Mouse (Mus musculus): ENCODE measurements at regions not wholly inside any gene's neighbourhood (a gene's known extent, or its start where the extent isn't known, plus 50 kb on each side); places are given as distances from the start of the nearest gene placed in this dataset.
"Not testable (repeated sequence)": the region's sequence is repeated elsewhere in the genome, so short reads cannot be mapped to it uniquely, and the experiment has no call there.

DNA sequence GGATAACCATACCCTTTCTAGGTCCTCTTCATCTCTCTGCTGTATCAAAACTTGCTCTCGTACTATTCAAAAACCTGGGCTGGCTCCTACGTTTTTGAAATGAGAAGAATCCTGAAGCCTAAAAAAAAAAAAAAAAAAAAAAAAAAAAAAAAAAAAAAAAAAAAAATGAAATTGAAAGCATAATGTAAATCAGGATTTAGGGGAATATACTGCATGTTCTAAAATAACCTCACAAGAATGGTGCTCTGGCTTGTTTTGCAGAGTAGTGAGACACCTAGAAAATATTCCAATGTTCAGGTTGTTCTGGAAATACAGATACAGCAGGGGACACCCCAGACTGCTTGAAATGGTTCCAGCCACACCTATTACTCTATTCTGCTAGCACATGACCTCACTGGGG lies 442.0 kb downstream of the Lmo7 start:
- Histone ChIP-seq H3K27me3 (ENCODE audit: control insufficient read depth, insufficient read depth, insufficient read length) (no peaks in the 10 kb centered on the region), H3ac (ENCODE audit: control insufficient read depth, insufficient read length) (no peak overlapping the region), H3K4me2 (ENCODE audit: low read depth) (no peak overlapping the region), H3K36me3 (ENCODE audit: control insufficient read depth, insufficient read depth) (no peaks in the 10 kb centered on the region), H3K4me3 (no peak overlapping the region), H3K79me2 (ENCODE audit: control insufficient read depth, insufficient read depth) (no peaks in the 10 kb centered on the region)
- TF ChIP-seq POLR2AphosphoS2 (IDR thresholded peaks at IDR 0.05; ENCODE audit: insufficient read length, low read depth) (no peak), CEBPB (IDR thresholded peaks at IDR 0.05; ENCODE audit: insufficient read depth, poor library complexity, severe bottlenecking) (no peak)

- no peaks in the 10 kb centered on the region for H3K27me3 ChIP-seq (ENCODE audit: control insufficient read depth, insufficient read depth, insufficient read length)
- H3K4me3 ChIP-seq = no peak overlapping the region
- no peaks in the 10 kb centered on the region for H3K36me3 ChIP-seq (ENCODE audit: control insufficient read depth, insufficient read depth)
- no peak for TF ChIP-seq SRF (IDR thresholded peaks at IDR 0.05; ENCODE audit: control insufficient read depth, insufficient read length, low read depth)
- TF ChIP-seq MYOD1 (IDR thresholded peaks at IDR 0.05; ENCODE audit: control insufficient read depth in 1 of 3, insufficient read length in 2 of 3, low read depth in 2 of 3) = no peak
- TF ChIP-seq MYOG (IDR thresholded peaks at IDR 0.05; ENCODE audit: control insufficient read depth in 1 of 3, insufficient read depth in 1 of 3, insufficient read length in 2 of 3, low read depth in 2 of 3) = no peak
- no peak for TF ChIP-seq MAX (IDR thresholded peaks at IDR 0.05; ENCODE audit: low read depth)
- no peak for TF ChIP-seq POLR2AphosphoS2 (IDR thresholded peaks at IDR 0.05; ENCODE audit: insufficient read length, low read depth)
- no peak for TF ChIP-seq REST (IDR thresholded peaks at IDR 0.05; ENCODE audit: insufficient read depth, insufficient read length)
- TF ChIP-seq POLR2A (IDR thresholded peaks at IDR 0.05; ENCODE audit: insufficient read length, low read depth) = no peak
- no peak for TF ChIP-seq TCF12 (IDR thresholded peaks at IDR 0.05; ENCODE audit: insufficient read depth, poor library complexity, severe bottlenecking)
- no peak for TF ChIP-seq TCF3 (IDR thresholded peaks at IDR 0.05; ENCODE audit: insufficient read length, low read depth)
- no peak for TF ChIP-seq USF1 (IDR thresholded peaks at IDR 0.05; ENCODE audit: low read depth)
- TF ChIP-seq E2F4 (IDR thresholded peaks at IDR 0.05; ENCODE audit: insufficient read depth) = no peak
- no peak for TF ChIP-seq CEBPB (IDR thresholded peaks at IDR 0.05; ENCODE audit: insufficient read depth, poor library complexity, severe bottlenecking)
- H3K79me2 ChIP-seq (ENCODE audit: control insufficient read depth, insufficient read depth) = no peaks in the 10 kb centered on the region
- H3K4me2 ChIP-seq (ENCODE audit: low read depth) = no peak overlapping the region
- no peak overlapping the region for H3ac ChIP-seq (ENCODE audit: control insufficient read depth, insufficient read length)
These were observed 431.8 kb downstream of the Lmo7 start for GRCm38 (mm10) chr14:102161291-102162284.

- not testable (repeated sequence) for H3K27me3 ChIP-seq (ENCODE audit: control insufficient read depth, insufficient read depth, insufficient read length); H3K79me2 ChIP-seq (ENCODE audit: control insufficient read depth, insufficient read depth); H3K4me3 ChIP-seq; H3K4me2 ChIP-seq (ENCODE audit: low read depth); H3ac ChIP-seq (ENCODE audit: control insufficient read depth, insufficient read length); H3K36me3 ChIP-seq (ENCODE audit: control insufficient read depth, insufficient read depth)
These were observed 420.7 kb downstream of the Lmo7 start for GRCm38 (mm10) chr14:102150410-102150809.

GRCm38 (mm10) chr14:102142720-102143119 lies 413.0 kb downstream of the Lmo7 start:
- Histone ChIP-seq H3K36me3 (ENCODE audit: control insufficient read depth, insufficient read depth) (no peaks in the 10 kb centered on the region), H3K4me3 (no peak overlapping the region), H3K4me2 (ENCODE audit: low read depth) (no peak overlapping the region), H3K79me2 (ENCODE audit: control insufficient read depth, insufficient read depth) (no peaks in the 10 kb centered on the region), H3ac (ENCODE audit: control insufficient read depth, insufficient read length) (no peak overlapping the region), H3K27me3 (ENCODE audit: control insufficient read depth, insufficient read depth, insufficient read length) (no peaks in the 10 kb centered on the region)
- TF ChIP-seq MYOG (IDR thresholded peaks at IDR 0.05; ENCODE audit: control insufficient read depth in 1 of 3, insufficient read depth in 1 of 3, insufficient read length in 2 of 3, low read depth in 2 of 3) (no peak), MYOD1 (IDR thresholded peaks at IDR 0.05; ENCODE audit: control insufficient read depth in 1 of 3, insufficient read length in 2 of 3, low read depth in 2 of 3) (no peak), REST (IDR thresholded peaks at IDR 0.05; ENCODE audit: insufficient read depth, insufficient read length) (no peak), CEBPB (IDR thresholded peaks at IDR 0.05; ENCODE audit: insufficient read depth, poor library complexity, severe bottlenecking) (no peak), USF1 (IDR thresholded peaks at IDR 0.05; ENCODE audit: low read depth) (no peak), MAX (IDR thresholded peaks at IDR 0.05; ENCODE audit: low read depth) (no peak), POLR2AphosphoS2 (IDR thresholded peaks at IDR 0.05; ENCODE audit: insufficient read length, low read depth) (no peak), SRF (IDR thresholded peaks at IDR 0.05; ENCODE audit: control insufficient read depth, insufficient read length, low read depth) (no peak), TCF3 (IDR thresholded peaks at IDR 0.05; ENCODE audit: insufficient read length, low read depth) (no peak), POLR2A (IDR thresholded peaks at IDR 0.05; ENCODE audit: insufficient read length, low read depth) (no peak), E2F4 (IDR thresholded peaks at IDR 0.05; ENCODE audit: insufficient read depth) (no peak), TCF12 (IDR thresholded peaks at IDR 0.05; ENCODE audit: insufficient read depth, poor library complexity, severe bottlenecking) (no peak)

DNA sequence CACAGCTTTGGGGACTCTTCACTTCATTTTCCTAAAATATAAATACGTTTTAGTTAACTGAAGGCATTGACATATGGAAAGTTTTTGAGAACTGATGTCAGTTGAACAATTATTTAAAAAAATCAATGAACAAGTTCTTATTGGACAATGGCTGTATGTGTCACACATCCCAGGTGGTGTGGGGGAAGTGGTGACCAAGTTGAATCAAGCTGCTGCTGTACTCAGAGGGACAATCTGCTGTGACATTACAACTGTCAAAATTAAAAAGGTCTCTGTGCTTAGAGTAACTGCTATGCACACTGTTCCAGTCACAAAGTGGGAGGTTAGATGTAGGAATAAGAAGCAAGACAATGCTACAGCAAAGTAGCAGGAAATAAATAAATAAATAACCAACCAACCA lies 409.2 kb downstream of the Lmo7 start:
- Histone ChIP-seq H3K79me2 (ENCODE audit: control insufficient read depth, insufficient read depth) (no peaks in the 10 kb centered on the region), H3K27me3 (ENCODE audit: control insufficient read depth, insufficient read depth, insufficient read length) (no peaks in the 10 kb centered on the region), H3K36me3 (ENCODE audit: control insufficient read depth, insufficient read depth) (no peaks in the 10 kb centered on the region), H3K4me2 (ENCODE audit: low read depth) (no peak overlapping the region), H3K4me3 (no peak overlapping the region), H3ac (ENCODE audit: control insufficient read depth, insufficient read length) (no peak overlapping the region)
- no peak for TF ChIP-seq E2F4 (IDR thresholded peaks at IDR 0.05; ENCODE audit: insufficient read depth)
- TF ChIP-seq CEBPB (IDR thresholded peaks at IDR 0.05; ENCODE audit: insufficient read depth, poor library complexity, severe bottlenecking) = no peak
- no peak for TF ChIP-seq SRF (IDR thresholded peaks at IDR 0.05; ENCODE audit: control insufficient read depth, insufficient read length, low read depth)
- no peak for TF ChIP-seq MAX (IDR thresholded peaks at IDR 0.05; ENCODE audit: low read depth)
- no peak for TF ChIP-seq USF1 (IDR thresholded peaks at IDR 0.05; ENCODE audit: low read depth)
- TF ChIP-seq POLR2AphosphoS2 (IDR thresholded peaks at IDR 0.05; ENCODE audit: insufficient read length, low read depth) = no peak
- TF ChIP-seq REST (IDR thresholded peaks at IDR 0.05; ENCODE audit: insufficient read depth, insufficient read length) = no peak
- no peak for TF ChIP-seq MYOG (IDR thresholded peaks at IDR 0.05; ENCODE audit: control insufficient read depth in 1 of 3, insufficient read depth in 1 of 3, insufficient read length in 2 of 3, low read depth in 2 of 3)
- TF ChIP-seq POLR2A (IDR thresholded peaks at IDR 0.05; ENCODE audit: insufficient read length, low read depth) = no peak
- TF ChIP-seq MYOD1 (IDR thresholded peaks at IDR 0.05; ENCODE audit: control insufficient read depth in 1 of 3, insufficient read length in 2 of 3, low read depth in 2 of 3) = no peak
- no peak for TF ChIP-seq TCF12 (IDR thresholded peaks at IDR 0.05; ENCODE audit: insufficient read depth, poor library complexity, severe bottlenecking)
- no peak for TF ChIP-seq TCF3 (IDR thresholded peaks at IDR 0.05; ENCODE audit: insufficient read length, low read depth)

Data from myocyte (in vitro differentiated cells).